Mouse (Mus musculus): ENCODE measurements around the gene Tarsl2.
A peak's percentile ranks its signal among the peaks of the same experiment; 100 is the strongest.

Tarsl2 gene

DNA sequence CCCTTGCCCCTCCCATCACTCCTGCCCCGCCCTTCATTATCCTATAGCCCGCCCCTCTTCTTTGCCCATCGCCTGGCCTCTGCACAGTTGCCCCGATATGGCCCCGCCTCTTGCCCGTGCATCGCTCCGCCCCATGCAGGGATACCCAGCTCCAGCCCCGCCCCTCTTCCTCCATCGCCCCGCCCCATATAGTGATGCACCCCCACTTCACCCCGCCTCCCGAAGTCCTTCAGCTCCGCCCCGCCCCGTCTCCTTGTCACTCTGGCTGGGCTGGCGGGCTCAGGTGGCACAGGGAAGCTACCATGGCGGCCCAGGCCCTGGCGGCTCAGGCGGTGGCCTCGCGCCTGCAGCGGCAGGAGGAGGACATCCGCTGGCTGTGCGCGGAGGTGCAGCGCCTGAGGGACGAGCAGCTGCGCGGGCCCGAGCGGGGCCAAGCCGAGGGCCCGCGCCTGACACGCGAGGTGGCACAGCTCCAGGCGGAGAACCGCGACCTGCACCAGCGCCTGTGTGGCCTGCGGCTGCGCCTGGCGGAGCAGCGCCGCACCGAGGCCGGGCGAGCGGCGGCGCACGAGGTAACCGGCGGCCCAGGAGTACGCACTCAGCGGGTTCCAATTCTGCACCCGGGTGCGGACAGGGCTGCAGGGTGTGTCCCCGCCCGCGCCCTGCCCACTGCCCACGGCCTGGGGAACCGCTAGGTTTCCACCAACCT is at the start of gene Tarsl2:
Tarsl2 (plus strand) TSS at position 256 of the 709 bp plus-strand sequence.
- peak; percentile 98 for DNase-seq (ENCODE audit: low read depth)

DNA sequence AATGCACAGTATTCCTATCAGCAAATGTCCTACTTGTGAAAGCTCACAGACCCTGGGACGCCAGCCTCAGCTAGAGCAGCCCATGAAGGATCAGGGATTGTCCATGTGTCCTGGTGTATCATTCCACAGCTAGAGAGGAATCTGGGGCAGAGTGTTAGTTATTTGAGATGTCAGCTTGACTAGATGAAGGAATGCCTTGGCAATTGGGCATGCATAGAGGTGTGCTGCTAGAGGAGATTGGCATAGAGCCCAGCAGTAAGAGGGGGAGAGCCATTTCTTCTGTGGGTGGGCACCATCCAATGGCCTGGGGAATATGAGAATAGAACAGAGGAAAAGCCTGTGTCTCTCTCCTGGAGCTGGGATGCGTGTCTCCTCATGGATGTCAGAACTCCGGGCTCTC is 38.6 kb upstream of the Tarsl2 start:
- DNase-seq (ENCODE audit: low read depth), result no peak

DNA sequence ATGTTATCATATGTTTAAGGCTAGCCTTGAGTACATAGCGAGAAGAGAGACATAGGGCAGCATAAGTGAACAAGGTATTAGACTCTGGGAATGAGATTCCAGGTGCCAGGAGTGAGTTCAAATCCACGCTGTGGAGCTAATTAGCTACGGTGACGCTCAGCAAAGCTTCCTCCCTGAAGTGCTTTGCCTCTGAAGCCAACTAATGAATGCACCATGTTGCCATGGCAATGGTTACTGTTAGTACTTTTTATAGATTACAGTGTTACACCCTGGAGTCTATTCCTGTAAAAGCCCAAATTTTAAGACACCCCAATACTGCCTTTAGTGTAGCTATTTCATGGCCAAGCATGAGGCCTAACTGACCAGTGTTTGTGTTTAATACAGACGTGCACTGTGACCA is 37.7 kb upstream of the Tarsl2 start:
- no peak for DNase-seq (ENCODE audit: low read depth)

DNA sequence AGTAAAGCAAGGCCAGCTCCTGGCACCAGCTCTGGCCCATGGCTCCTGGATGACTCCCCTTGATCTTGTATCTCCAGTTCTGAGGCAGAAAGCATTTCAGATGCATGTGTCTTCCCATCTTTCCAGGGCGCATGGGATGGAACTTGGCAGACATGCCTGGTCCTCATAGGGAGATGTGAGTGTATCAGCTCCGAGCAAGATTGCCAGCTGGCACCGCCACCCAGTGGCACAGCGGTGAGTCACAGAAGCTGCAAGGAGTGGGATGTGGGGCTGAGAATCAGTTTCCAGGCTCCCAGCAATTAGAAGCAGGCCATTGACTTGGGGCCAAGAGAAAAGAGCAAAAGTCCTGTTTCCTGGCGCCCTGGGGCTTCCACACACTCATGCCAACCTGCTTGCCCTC is 34.5 kb upstream of the Tarsl2 start:
- DNase-seq (ENCODE audit: low read depth), result no peak

DNA sequence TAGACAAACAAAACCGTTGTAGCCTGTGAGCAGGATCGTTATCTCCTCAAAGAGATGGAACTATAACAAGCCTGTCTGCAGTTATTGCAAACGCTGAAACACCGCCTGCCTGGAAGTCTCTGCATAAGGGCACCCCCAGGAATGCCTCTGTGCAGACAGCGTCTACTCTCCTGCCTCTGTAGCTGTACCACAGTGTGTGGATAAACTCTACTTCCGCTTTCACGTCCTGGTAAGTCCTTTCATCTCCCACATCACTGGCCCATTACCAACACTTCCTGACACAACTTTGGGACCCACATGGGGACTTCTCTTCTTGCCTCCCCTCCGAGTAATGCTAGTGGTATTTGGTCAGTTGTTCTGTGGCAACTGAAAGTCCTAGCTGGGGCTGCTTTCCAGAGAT is 34.0 kb upstream of the Tarsl2 start:
- no peak for DNase-seq (ENCODE audit: low read depth)

DNA sequence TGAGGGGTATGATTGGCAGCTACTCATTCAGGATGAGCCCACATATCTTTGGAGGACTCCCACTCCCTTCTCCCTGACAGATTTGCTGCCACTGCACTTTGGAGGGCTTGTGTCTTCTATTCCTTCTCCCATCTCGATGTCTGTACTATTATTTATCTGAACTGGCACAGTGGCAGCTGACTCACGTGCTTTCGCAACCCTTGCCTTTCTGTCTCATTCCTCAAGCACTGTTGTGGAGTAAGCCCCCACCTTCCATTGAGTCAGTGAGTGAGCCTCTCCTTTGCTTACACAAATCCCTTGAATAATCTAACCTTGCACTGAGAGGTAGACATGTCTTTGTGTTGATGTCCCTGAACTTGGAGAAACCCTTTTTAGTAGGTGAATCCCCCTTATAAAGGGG is 33.4 kb upstream of the Tarsl2 start:
- DNase-seq (ENCODE audit: low read depth), result no peak

DNA sequence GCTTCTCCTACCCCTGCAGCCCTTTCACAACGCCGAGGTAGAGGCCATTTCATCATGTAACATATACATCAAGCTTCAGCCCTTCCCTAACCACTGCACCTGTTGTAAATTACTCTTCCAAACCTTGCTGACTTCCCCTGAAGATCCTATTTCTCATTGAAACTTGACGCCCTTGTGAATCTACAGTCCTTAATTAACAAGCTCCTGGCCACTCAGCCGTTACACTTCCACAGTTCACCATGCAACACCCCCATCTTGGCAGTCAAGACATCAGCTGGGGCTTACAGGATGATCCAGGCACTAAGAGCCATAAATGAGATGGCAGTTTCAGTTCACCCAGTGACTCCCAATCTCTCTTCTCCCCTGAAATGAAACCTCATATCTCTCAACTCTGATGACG is 31.0 kb upstream of the Tarsl2 start:
- DNase-seq (ENCODE audit: low read depth), result no peak

DNA sequence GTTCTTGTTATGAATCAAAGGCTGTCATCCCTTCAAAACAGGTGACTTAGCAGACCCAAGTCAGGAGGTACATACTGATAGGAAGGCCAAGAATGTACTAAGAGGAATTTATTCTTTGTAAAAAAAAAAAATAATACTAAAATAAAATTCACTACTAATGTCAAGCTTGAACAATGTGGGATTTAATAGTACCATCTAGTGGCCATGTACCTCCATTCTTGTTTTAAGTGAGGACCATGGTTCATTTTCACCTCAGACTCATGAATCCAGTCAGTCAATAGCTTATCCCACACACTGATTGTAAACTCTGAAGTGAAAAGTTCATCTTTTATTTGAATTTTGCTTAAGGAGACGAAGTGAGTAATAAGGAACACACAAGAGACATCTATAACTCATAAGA is 25.9 kb upstream of the Tarsl2 start:
- no peak for DNase-seq (ENCODE audit: low read depth)

DNA sequence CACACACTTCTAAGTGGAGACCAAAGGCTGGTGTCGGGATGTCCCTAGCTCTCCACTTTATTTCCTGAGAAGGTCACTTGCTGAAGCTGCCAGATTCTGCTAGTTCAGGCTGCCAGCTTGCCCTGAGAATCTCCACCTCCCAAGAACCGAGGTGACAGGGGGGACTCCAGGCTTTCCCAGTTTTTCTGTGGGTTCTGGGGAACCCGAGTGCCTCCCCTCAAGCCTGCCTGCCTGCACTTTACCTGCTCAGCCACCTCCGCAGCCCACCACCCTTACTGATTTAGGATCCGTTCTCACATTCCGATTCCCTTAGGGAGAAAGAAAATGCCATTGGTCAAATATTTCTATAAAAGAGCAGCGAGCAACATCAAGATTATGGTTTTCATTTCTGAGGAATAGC is 24.0 kb upstream of the Tarsl2 start:
- DNase-seq (ENCODE audit: low read depth), result no peak

DNA sequence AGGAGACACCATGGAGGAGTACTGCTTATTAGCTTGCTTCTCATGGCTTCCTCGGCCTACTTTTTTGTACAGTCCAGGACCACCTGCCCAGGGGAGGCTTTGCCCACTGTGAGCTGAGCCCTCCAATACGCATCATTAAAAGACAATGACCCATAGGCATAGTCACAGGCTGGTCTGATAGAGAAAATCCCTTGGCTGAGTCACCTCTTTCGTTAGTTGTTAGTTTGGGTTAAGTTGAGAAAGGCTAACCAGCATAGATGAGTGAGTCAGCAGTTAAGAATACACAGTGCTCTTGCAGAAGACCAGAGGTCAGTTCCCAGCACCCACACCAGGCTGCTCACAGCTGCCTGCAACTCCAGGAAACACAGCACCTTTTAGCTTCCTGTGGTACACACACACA is 21.4 kb upstream of the Tarsl2 start:
- no peak for DNase-seq (ENCODE audit: low read depth)

DNA sequence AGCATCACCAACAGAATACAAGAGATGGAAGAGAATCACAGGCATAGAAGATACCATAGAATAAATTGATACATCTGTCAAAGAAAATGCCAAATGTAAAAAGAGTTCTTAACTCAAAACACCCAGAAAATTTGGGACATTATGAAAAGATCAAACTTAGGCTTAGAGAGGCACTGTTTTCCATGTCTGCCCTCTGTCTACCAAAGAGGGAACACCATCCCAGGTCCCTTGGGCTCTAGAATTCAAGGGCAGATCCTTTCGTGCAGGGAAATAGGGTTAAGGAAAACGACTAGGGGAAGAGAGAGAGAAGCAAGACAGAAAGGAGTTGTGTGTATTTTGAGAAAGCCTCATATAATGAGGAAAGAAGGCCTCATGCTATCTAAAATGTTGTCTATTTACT is 19.2 kb upstream of the Tarsl2 start:
- no peak for DNase-seq (ENCODE audit: low read depth)

DNA sequence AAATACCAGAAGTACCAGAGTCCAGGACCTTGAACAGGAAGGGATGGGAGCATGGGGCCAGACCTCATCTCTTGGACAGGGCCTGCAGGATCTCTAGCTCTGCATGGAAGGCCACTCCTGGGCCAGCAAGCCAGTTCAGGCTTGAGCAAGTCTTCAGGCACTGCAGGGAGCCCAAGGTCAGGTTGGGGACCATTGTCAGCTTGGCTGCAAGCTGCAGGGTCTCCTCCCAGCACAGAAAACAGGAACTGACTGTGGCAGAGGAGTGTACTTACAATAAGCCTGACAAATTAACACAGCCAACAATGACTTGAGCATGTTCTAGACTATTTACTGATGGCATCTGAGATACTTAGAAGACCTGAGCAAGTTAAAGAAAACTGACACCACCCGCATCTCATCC is 14.9 kb upstream of the Tarsl2 start:
- DNase-seq (ENCODE audit: low read depth), result no peak

DNA sequence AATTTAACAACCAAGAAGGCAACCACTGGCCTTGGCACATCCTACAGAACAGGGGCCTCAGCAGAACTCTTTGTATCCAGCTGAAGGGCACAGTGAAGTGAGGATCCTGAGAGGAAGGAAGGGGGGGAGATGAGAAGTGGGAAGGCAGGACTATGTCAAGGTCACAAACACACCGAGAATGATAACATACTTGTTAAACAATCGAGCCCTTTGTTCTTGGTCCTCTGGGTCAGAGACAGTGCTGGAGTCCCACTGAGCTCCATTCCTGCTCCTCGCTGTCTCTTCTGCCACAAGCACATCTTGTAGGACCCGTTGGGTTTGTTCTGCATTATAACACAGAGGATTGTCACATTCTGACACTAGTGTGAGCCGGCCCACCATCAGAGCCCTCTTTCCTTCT is 14.0 kb upstream of the Tarsl2 start:
- DNase-seq (ENCODE audit: low read depth), result no peak

DNA sequence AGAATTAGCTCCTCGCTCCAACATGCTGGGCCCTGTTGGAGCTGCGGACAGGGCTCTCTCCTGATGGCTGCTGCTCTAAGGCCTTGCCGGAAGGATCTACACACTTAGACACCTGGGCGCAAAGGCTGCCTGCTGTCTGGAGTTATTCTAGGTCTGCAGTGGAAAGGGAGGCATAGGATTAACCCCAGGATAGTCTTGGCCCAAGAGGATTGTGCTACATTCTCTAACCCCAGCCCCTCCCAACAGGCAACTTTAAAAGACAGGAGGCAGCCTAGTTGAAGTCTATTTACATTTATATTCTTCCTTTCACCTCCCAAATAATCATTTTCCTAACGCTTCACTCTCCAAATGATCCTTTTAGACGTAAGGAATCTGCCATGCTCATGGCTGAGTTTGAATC is 8.9 kb upstream of the Tarsl2 start:
- no peak for DNase-seq (ENCODE audit: low read depth)

DNA sequence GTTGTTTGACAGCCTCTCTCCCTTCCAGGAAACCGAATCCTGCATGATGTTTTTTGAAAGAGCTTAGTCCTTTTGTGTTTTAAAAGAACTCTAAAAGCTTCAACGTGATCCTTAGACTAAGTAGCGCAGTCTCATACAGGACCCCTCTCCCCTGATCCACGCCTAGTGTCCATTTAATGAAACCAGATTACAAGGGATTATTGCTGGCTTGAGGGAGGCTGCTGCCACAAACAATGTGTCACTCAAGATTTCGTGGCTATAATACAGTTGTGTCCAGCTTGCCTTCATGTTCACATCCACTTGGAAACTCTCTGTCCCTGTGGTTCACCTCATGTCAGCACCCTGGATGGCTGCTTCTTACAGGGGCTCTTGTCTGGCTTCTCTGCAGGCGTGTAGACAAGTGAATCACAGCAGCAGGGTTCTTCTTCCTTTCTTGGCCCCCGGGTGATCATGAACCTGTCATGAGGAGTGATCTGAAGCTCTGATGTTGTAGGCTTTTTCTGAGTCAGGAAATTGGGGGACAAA is 8.3 kb upstream of the Tarsl2 start:
- no peak for DNase-seq (ENCODE audit: low read depth)

DNA sequence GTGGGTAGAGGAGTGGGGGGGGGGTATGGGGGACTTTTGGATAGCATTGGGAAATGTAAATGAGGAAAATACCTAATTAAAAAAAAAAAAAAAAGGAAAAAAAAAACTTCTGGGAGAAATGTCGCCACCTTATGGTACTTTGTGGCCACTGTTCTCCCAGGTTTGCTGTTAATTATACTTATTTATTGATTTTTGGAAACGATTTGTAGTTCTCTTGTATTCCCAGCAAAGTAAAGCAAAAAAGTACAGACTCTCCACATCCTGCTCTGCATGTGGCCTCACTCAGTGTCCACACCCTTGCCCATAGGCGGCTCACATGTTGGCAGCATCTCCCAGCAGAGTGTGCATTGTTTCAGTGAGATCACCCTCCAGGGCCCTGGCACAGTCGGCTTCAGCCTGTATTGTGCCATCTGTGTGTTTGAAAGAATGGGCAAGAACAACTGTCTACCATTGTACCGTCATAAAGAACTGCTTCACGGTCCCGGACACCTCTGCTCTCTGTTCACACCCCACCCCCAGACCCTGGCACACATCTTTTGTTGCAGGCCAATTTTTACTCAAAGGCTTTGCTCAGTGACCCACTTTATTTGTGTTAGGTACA is 6.4 kb upstream of the Tarsl2 start:
- no peak for DNase-seq (ENCODE audit: low read depth)

DNA sequence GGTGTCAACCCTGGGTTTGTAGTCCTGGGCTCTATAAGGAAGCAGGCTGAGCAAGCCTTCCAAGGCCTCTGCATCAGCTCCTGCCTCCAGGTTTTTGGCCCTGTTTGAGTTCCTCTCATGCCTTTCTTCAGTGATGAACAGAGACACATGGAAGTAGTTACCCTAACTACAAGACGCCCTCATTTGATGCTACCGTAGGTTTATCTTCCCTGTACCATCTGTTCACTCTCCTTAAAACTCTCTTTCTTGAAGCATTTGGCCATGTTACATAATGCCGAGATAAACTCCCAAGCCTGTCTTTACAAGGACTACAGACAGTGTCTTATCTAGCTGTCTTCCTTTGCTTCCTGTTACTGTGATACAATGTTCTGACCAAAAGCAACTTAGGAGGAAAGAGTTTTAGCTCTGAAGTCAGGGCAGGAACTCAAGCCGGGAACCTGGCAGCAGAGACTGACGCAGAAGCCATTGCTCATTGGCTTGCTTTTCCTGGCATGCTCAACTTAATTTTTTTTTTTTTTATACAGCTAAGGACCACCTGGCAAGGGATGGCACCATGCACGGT is 4.8 kb upstream of the Tarsl2 start:
- DNase-seq (ENCODE audit: low read depth), result no peak

DNA sequence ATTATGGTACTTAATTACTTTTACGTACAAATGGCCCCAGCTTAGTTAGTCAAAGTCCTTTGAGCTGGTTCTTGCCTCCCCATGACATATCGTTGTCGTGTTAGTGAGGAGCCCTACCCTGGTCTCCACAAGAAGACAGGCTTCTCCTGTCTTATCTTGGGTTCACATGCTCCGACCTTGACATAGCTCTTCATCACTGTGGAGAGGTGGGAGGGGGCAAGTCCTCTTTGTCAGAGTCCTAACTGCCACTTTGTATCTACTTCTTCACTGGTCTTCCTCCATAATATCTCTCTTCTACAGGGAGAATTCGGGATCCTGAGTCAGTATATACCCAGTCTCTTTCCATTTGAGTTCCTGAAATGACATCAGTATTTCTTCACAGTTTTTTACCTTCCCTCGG is 4.0 kb upstream of the Tarsl2 start:
- no peak for DNase-seq (ENCODE audit: low read depth)

DNA sequence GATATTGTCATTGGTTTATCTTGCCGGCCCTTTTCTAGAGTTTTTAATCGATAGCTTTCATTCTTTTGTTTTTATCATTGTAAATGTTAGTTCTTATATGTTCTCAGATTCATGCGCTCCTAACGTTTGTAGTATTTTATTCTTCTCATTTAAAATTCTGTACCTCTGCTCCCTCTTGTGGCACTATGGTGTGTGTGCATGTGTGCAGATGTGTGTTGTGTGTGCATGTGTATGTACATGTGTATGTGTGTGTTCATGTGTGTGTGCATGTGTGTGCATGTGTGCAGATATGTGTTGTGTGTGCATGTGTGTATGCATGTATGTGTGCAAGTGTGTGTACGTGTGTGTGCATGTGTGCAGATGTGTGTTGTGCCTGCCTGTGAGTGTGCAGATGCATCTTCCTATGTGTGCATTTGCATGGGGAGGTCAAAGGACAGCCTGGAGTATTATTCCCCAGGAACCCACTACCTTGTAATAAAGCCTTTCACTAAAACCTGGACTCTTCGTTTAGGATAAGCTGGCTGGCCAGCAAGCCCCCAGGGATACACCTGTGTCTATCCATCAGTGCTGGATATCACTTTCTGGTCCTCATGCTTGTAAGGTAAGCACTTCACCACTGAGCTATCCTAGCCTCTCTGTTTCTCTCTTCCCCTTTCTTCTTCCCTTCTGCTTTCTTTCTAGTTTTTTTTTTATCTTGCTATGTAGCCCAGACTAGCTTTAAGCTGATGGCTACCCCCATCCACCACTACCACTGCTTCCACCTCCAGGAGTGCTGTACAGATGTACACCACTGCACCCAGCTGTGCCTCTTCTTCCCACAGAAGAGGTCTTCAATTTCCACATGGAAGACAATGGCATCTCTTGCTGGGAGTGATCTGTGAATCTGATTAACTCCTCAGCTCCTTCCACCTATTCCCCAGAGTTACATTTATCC is 2.1 kb upstream of the Tarsl2 start:
- peak; percentile 43 for DNase-seq (ENCODE audit: low read depth)

DNA sequence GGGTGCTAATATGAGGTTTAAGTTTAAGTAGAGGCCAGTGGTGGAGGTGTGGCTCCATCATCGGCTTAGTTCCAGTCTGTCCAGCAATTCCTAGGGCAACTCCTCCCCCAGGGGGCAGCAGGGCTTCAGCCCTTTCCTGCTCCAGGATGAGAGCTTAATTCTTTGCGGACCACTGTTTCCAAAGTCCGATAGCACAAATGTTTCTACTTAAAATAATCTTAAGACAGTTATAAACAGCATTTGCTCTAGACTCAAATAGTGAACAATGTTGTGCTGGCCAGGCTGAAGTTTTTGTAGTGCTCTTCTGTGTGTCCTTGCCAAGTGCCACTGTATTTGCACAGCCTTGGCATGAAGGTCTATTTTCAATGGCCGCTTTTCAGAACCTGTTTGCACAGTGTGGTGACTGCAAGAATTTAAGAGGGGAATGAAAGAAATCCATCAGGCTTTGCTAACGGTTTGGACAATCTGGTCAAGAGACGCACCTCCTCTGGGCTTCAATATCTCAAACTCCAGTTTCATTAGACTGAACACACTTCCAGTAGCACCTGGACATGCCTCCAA is 757 bp upstream of the Tarsl2 start:
- no peak for DNase-seq (ENCODE audit: low read depth)

DNA sequence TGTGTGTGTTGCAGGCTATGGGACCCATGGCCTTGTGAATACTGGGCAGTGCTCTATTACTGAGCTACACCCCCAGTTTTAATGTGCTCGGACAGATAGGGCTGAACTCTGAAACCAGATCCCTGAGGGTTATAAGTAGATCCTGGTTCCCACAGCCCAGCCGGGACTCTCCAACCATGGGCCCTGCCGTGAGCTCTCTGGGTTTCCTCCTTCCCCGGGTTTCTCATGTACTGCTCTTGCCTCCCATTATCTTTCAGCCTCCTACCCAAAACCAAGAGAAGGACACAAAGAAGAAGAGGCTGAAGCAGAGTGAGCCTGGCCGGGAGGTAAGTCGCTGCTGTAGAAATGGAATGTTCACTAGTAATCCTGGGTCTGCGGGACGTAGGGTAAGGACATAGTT is 1.3 kb downstream of the Tarsl2 start:
- DNase-seq (ENCODE audit: low read depth), result peak; percentile 4

DNA sequence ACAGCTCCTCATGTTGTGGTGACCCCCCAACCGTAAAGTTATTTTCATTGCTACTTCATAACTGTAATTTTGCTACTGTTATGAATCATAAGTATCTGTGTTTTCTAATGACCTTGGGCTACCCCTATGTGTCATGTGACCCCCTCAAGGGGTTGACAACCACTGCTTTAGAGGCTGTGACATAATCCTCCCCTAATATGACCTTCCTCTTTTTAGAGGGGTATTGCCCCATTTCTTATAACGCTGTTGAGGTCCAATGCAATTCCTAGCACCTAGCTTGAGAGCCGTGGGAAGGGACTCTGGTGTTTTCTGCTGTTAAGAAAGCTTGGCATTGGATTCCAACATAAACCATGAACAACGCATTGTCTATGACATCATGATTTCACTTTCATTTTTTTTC is 6.0 kb downstream of the Tarsl2 start:
- no peak for DNase-seq (ENCODE audit: low read depth)
